Mouse (Mus musculus) kidney, postnatal 0 days (tissue): Measurements from ENCODE around the gene Cdrt4. TPM values are rescaled to one million over a fixed set of nuclear protein-coding genes. Genes with fewer than 3 reads are reported as not detected.
A peak's percentile ranks its signal among the peaks of the same experiment; 100 is the strongest.

Experiments
- ATAC-seq: fragments of 200-750 bp; cut with Nextera tagmentation; replicated peaks from 2 replicates; pipeline ENCODE4 v1.8.0; 2017; ENCODE audit warnings: low read depth, moderate number of reproducible peaks, moderate TSS enrichment, moderate library complexity; ENCODE audit not compliant: low FRiP score
- DNase-seq: peaks from one replicate; pipeline ENCODE4 v3.0.0-alpha.2; 2016; ENCODE audit warnings: low spot score
- H3K27ac ChIP-seq: fragments of 300-500 bp; sonication (generic); 2 replicates; pipeline ENCODE4 v1.5.1; 2014; ENCODE audit warnings: mild to moderate bottlenecking
- H3K27me3 ChIP-seq: fragments of 300-500 bp; sonication (generic); 2 replicates; pipeline ENCODE4 v1.6.1; 2014; ENCODE audit warnings: low read length, mixed read lengths; ENCODE audit not compliant: insufficient read depth
- H3K36me3 ChIP-seq: fragments of 300-500 bp; sonication (generic); 2 replicates; pipeline ENCODE4 v1.6.1; 2014; ENCODE audit warnings: low read length, mixed read lengths; ENCODE audit not compliant: insufficient read depth
- H3K4me1 ChIP-seq: fragments of 300-500 bp; sonication (generic); replicated peaks from 2 replicates; pipeline ENCODE4 v1.6.1; 2014; ENCODE audit warnings: antibody characterized with exemption, low read length, mixed read lengths; ENCODE audit not compliant: insufficient read depth
- H3K4me2 ChIP-seq: fragments of 300-500 bp; sonication (generic); 2 replicates; pipeline ENCODE4 v1.6.1; 2014; ENCODE audit warnings: mild to moderate bottlenecking, low read length, moderate library complexity, mixed read lengths
- H3K4me3 ChIP-seq: fragments of 300-500 bp; sonication (generic); replicated peaks from 2 replicates; pipeline ENCODE4 v1.5.1; 2014; ENCODE audit warnings: low read depth, low read length
- H3K9ac ChIP-seq: fragments of 300-500 bp; sonication (generic); 2 replicates; pipeline ENCODE4 v1.6.1; 2014; ENCODE audit warnings: low read depth, low read length
- H3K9me3 ChIP-seq: fragments of 300-500 bp; sonication (generic); replicated peaks from 2 replicates; pipeline ENCODE4 v1.6.1; 2016; ENCODE audit warnings: low read length, inconsistent platforms, mixed read lengths
- CTCF ChIP-seq: IDR thresholded peaks from 2 replicates; pipeline ENCODE4 v1.5.1; 2016; ENCODE audit warnings: antibody characterized with exemption, low read depth, mild to moderate bottlenecking, moderate library complexity
- WGBS: fragments of 180-500 bp; shearing (Covaris S2); extraction: QIAGEN DNeasy Blood & Tissue Kit; methylation state at CpG from one replicate; pipeline ENCODE4 v1.1.7; 2014; 5-methylcytosine and 5-hydroxymethylcytosine counted together
- polyA plus RNA-seq: library from polyadenylated mRNA; unstranded; fragments of >200 nt; fragmentation: Nextera tagmentation; extraction: Ambion mirVana; gene quantifications from 2 replicates; pipeline ENCODE4 v1.2.1, GENCODE M21; 2015

Cdrt4 gene
- polyA plus RNA-seq, 1 experiment from 2014 or later = 0.17 TPM

GRCm38 (mm10) chr11:63035420-63036211, 84.6 kb downstream of the Cdrt4 start:
- no peak overlapping the region for H3K4me2 ChIP-seq
- H3K4me3 ChIP-seq = no peak overlapping the region
- WGBS = 60% methylated on average over 11 of the region's 11 CpGs
- H3K36me3 ChIP-seq = no peaks in the 10 kb centered on the region
- no peak for ATAC-seq
- no peaks in the 10 kb centered on the region for H3K9me3 ChIP-seq
- H3K4me1 ChIP-seq = no peaks in the 10 kb centered on the region; the same call in 1 of the 2 replicates
- H3K27me3 ChIP-seq = no peaks in the 10 kb centered on the region
- no peak for TF ChIP-seq CTCF
- H3K9ac ChIP-seq = no peak overlapping the region
- no peak for DNase-seq
- H3K27ac ChIP-seq = no peak overlapping the region

DNA sequence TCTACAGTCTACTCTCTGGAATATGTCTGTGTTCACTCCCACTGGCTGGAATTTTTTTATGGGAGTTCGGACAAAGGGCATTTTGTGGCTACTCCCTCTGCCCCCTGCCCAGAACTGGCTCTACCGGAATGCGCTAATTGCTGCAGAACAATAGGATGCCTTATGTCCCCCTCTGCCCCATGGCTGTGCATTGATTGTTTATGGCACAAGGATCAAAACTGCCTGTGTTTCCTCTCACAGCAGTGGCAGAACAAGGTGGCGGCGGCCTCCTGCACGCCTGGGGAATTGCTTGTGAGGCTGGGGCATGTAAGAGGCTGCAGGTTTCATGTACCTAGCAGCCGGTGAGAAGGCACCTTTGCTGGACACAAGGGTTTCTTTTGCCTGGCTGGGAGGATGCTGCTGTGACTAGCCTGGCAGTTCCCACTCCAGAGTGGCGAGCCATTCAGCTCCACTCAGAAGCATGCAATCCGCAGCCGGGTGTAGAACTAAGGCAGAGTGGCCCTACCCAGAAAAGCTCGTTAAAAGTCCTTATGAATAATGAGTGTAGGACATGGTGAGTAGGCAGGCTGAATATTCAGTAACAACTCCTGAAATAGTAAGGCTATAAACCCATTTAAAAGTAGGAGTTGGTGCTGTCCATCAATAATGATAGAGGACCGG, 89.1 kb downstream of the Cdrt4 start:
- H3K4me3 ChIP-seq = no peak overlapping the region
- ATAC-seq (no peak), DNase-seq (peak; percentile 14)
- TF ChIP-seq CTCF = no peak
- no peak overlapping the region for H3K4me2 ChIP-seq
- H3K9me3 ChIP-seq = no peaks in the 10 kb centered on the region
- WGBS = 35% methylated on average over 12 of the region's 12 CpGs
- no peaks in the 10 kb centered on the region for H3K27me3 ChIP-seq
- no peaks in the 10 kb centered on the region for H3K36me3 ChIP-seq
- no peaks in the 10 kb centered on the region; the same call in 1 of the 2 replicates for H3K4me1 ChIP-seq
- no peak overlapping the region for H3K9ac ChIP-seq
- no peak overlapping the region for H3K27ac ChIP-seq

Other genes with a start within 250 kb of the Cdrt4 start
- 4.5 and 5.0 TPM in 2 replicates for gene Zfp287, start 219.3 kb upstream of the Cdrt4 start, polyA plus RNA-seq
- gene Gm10428, start 198.1 kb upstream of the Cdrt4 start, polyA plus RNA-seq = 0.45 TPM in 1 of 2 replicates, not detected in the other
- 10.8 and 11.4 TPM in 2 replicates for gene Zfp286, start 161.7 kb upstream of the Cdrt4 start, polyA plus RNA-seq
- gene Trim16, start 131.0 kb upstream of the Cdrt4 start, polyA plus RNA-seq = 16.4 and 18.1 TPM in 2 replicates
- gene Fbxw10, start 104.1 kb upstream of the Cdrt4 start, polyA plus RNA-seq = 0.53 and 0.93 TPM in 2 replicates
- gene Tvp23b, start 71.7 kb upstream of the Cdrt4 start, polyA plus RNA-seq = 83.6 and 83.7 TPM in 2 replicates
- gene Tekt3, start 110.5 kb downstream of the Cdrt4 start, polyA plus RNA-seq = not detected in 2 replicates
- 85.6 and 91.1 TPM in 2 replicates for gene Pmp22, start 177.8 kb downstream of the Cdrt4 start, polyA plus RNA-seq